Mouse (Mus musculus) liver, postnatal 0 days (tissue): Measurements from ENCODE around the gene St6gal1.

Experiments
- CTCF ChIP-seq: sonication (generic); IDR thresholded peaks from 2 replicates; pipeline ENCODE4 v1.5.1; 2016; ENCODE audit warnings: antibody characterized with exemption, low read depth
- EP300 ChIP-seq: IDR thresholded peaks from 2 replicates; pipeline ENCODE4 v1.6.1; 2016; ENCODE audit warnings: antibody characterized with exemption, low read depth, mild to moderate bottlenecking

GRCm38 (mm10) chr16:23174855-23175254, 49.7 kb upstream of the St6gal1 start:
- no peak for TF ChIP-seq CTCF
- TF ChIP-seq EP300 = no peak
